Mouse (Mus musculus): Measurements from ENCODE around the gene Tff2. TPM values are rescaled to one million over a fixed set of nuclear protein-coding genes. Genes with fewer than 3 reads are reported as not detected.

Gene Tff2
- total and polyA plus RNA-seq, 3 experiments: not detected

DNA sequence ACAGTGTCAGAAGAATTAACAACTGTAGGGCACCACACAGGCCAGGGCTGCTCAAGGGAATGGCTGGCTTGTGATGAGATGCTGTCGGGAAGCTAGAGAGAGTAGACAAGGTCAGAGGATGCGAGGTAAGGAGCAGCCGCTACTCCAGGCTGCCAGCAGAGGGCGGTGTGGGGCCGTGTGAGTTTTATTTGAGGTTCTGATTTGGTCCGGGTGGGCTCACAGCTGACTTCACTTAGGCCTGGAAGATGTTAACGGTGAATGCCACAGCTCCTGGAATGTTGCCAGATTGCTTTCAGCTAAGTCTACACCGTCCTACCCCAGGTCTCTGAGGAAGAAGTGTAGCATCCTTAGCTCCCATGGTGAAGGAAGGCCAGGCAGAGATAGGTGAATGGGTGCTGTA, 22.1 kb downstream of the Tff2 start (continued):
- TF ChIP-seq KAT2A (conservative IDR thresholded peaks at IDR 0.05; ENCODE audit: low read depth, low read length) (no peak), UBTF (IDR thresholded peaks at IDR 0.05; ENCODE audit: borderline replicate concordance, insufficient read depth, low read depth, low read length) (no peak)

DNA sequence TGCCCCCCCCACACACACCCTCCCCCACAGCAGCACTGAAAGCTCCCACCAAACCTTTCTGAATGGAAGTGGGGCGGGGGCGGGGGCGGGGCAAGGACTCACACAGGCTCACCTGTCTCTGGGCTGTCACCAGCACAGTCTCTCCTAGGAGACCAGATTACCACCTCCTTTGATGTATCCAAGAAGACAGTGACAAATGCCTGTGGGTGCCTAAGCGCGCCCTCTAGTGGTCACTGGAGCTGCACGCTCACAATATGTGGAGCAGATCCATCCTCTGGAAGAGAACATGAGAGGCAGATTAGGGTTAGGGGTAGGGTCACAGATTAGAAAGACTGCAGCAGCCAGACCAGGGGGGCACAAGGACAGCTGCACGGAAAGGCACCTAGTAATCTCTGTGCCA, 24.7 kb downstream of the Tff2 start:
- H3K4me3 ChIP-seq (ENCODE audit: control insufficient read depth in 1 of 2, insufficient read depth in 1 of 2, low read depth in 2 of 2, low read length in 2 of 2): no peak overlapping the region
- H3K27ac ChIP-seq (ENCODE audit: control insufficient read depth, low read depth, low read length): no peak overlapping the region
- DNase-seq (ENCODE audit: low read depth, low spot score): peak; percentile 79
- TF ChIP-seq CTCF (IDR thresholded peaks at IDR 0.05 in 2 of 3, conservative IDR thresholded peaks at IDR 0.05 in 1 of 3; ENCODE audit: control insufficient read depth in 1 of 3, insufficient read depth in 1 of 3, low read depth in 2 of 3, low read length in 3 of 3, poor library complexity in 1 of 3, severe bottlenecking in 1 of 3) (peak; percentile 86 to 97 (median 88)), POLR2AphosphoS5 (IDR thresholded peaks at IDR 0.05; ENCODE audit: borderline replicate concordance, low read depth, low read length) (no peak), RCOR1 (IDR thresholded peaks at IDR 0.05; ENCODE audit: low read depth, low read length) (no peak), ZKSCAN1 (IDR thresholded peaks at IDR 0.05; ENCODE audit: low read depth, low read length) (no peak), ETS1 (IDR thresholded peaks at IDR 0.05; ENCODE audit: low read depth, low read length) (no peak), RAD21 (IDR thresholded peaks at IDR 0.05; ENCODE audit: low read depth, low read length) (peak; percentile 80), POLR2A (IDR thresholded peaks at IDR 0.05; ENCODE audit: control insufficient read depth in 1 of 2, insufficient read depth in 1 of 2, low read depth in 1 of 2, low read length in 2 of 2, poor library complexity in 1 of 2) (no peak), NRF1 (IDR thresholded peaks at IDR 0.05; ENCODE audit: insufficient read depth, low read depth, low read length, poor library complexity, severe bottlenecking) (no peak), GABPA (IDR thresholded peaks at IDR 0.05; ENCODE audit: low read depth, low read length) (no peak), CHD2 (IDR thresholded peaks at IDR 0.05; ENCODE audit: low read length) (no peak), ZNF384 (IDR thresholded peaks at IDR 0.05; ENCODE audit: low read depth, low read length) (no peak), TBP (IDR thresholded peaks at IDR 0.05; ENCODE audit: low read depth, low read length) (no peak), MAX (IDR thresholded peaks at IDR 0.05; ENCODE audit: low read length) (no peak), SMC3 (IDR thresholded peaks at IDR 0.05; ENCODE audit: low read depth, low read length) (peak; percentile 96), ZC3H11A (IDR thresholded peaks at IDR 0.05; ENCODE audit: low read depth, low read length) (peak; percentile 95), SIN3A (IDR thresholded peaks at IDR 0.05; ENCODE audit: low read length) (no peak), MYB (IDR thresholded peaks at IDR 0.05; ENCODE audit: low read depth, low read length) (no peak), MEF2A (IDR thresholded peaks at IDR 0.05; ENCODE audit: extremely low read depth, insufficient replicate concordance, low read depth, low read length, poor library complexity, severe bottlenecking) (no peak), USF1 (IDR thresholded peaks at IDR 0.05; ENCODE audit: low read depth, low read length) (no peak), POLR2AphosphoS2 (IDR thresholded peaks at IDR 0.05; ENCODE audit: low read length) (no peak), TCF12 (IDR thresholded peaks at IDR 0.05; ENCODE audit: low read depth, low read length) (no peak)
- H3K4me1 ChIP-seq (ENCODE audit: control insufficient read depth in 1 of 2, insufficient read depth in 2 of 2, low read length in 2 of 2): no peaks in the 10 kb centered on the region
- no peak overlapping the region for H3K9ac ChIP-seq (ENCODE audit: control insufficient read depth, low read depth, low read length, poor library complexity, severe bottlenecking)
- no peaks in the 10 kb centered on the region for H3K9me3 ChIP-seq (replicated peaks; ENCODE audit: insufficient read depth, low read length)
- H3K79me2 ChIP-seq (ENCODE audit: control insufficient read depth, insufficient read depth, low read length, poor library complexity): no peaks in the 10 kb centered on the region
- H3K27me3 ChIP-seq (ENCODE audit: control insufficient read depth in 1 of 2, insufficient read depth in 2 of 2, low read length in 2 of 2): no peaks in the 10 kb centered on the region
- no peaks in the 10 kb centered on the region for H3K36me3 ChIP-seq (ENCODE audit: control insufficient read depth in 1 of 2, insufficient read depth in 2 of 2, low read length in 2 of 2)
